Mouse (Mus musculus) forebrain, embryonic 10.5 days (tissue): ENCODE measurements at regions not wholly inside any gene's neighbourhood (a gene's known extent, or its start where the extent isn't known, plus 50 kb on each side); places are given as distances from the start of the nearest gene placed in this dataset.

Experiments
- DNase-seq: peaks from one replicate; pipeline ENCODE4 v3.0.0-alpha.2; 2017; ENCODE audit warnings: low spot score; ENCODE audit errors: extremely low spot score
- H3K27ac ChIP-seq: fragments of 300-500 bp; sonication (generic); 2 replicates; pipeline ENCODE4 v1.5.1; 2016; ENCODE audit warnings: mild to moderate bottlenecking
- H3K27me3 ChIP-seq: fragments of 300-500 bp; sonication (generic); 2 replicates; pipeline ENCODE4 v1.6.1; 2016; ENCODE audit warnings: mild to moderate bottlenecking; ENCODE audit not compliant: poor library complexity, severe bottlenecking
- H3K36me3 ChIP-seq: fragments of 300-500 bp; sonication (generic); replicated peaks from 2 replicates; pipeline ENCODE4 v1.6.1; 2016; ENCODE audit warnings: mild to moderate bottlenecking, moderate library complexity
- H3K4me1 ChIP-seq: fragments of 300-500 bp; sonication (generic); 2 replicates; pipeline ENCODE4 v1.6.1; 2016
- H3K4me3 ChIP-seq: fragments of 300-500 bp; sonication (generic); 2 replicates; pipeline ENCODE4 v1.5.1; 2016; ENCODE audit warnings: mild to moderate bottlenecking, moderate library complexity
- H3K9me3 ChIP-seq: fragments of 300-500 bp; sonication (generic); 2 replicates; pipeline ENCODE4 v1.6.1; 2016; ENCODE audit warnings: mild to moderate bottlenecking, moderate library complexity
- WGBS: fragments of 180-500 bp; shearing (Covaris S2); methylation state at CpG from one replicate; pipeline ENCODE4 v1.1.7; 2016; 5-methylcytosine and 5-hydroxymethylcytosine counted together

GRCm38 (mm10) chr10:96685991-96686601 lies 69.3 kb downstream of the Btg1 start:
- no peak overlapping the region for H3K4me3 ChIP-seq
- WGBS, result 87% methylated on average over 5 of the region's 5 CpGs
- H3K4me1 ChIP-seq, result no peaks in the 10 kb centered on the region
- no peaks in the 10 kb centered on the region for H3K36me3 ChIP-seq
- H3K9me3 ChIP-seq, result no peaks in the 10 kb centered on the region
- DNase-seq, result no peak
- H3K27me3 ChIP-seq, result no peaks in the 10 kb centered on the region
- H3K27ac ChIP-seq, result no peak overlapping the region

DNA sequence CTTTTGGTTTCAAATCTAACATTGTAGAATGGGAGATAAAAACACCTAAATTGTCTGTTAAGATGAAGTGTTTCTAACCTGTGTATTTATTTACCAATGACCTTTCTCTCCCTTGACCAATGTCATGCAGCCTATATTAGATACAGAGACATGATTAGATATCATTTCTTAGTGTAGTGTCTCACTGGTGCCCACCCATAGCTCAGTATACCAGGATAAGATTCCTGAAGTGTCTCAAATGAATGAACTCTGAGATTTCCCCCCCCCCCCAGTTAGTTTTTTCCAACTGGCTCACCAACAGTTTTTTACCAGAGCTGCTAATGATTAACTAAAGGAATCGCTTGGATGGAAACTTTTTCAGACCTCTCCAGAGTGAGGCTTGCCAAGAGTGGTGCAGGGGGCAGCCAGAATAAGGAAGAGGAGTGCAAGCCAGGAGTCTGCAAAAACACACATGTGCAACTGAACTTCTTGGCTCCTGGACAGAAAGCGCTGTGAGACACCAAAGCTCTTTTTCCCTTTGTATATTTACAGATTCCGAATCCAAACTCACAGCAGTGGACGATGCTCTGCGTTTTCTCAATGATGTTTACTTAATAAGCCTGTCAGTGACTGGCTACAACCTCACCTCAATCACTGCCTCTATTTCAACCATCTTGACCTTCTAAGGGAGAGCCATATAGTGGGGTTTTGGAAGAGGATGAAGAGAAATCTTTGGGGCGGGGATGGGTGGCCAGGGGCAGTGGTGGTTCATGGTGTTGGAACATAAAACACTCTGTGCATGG lies 70.0 kb downstream of the Btg1 start:
- WGBS, result 94% methylated on average over 6 of the region's 6 CpGs
- no peaks in the 10 kb centered on the region for H3K4me1 ChIP-seq
- DNase-seq, result no peak

DNA sequence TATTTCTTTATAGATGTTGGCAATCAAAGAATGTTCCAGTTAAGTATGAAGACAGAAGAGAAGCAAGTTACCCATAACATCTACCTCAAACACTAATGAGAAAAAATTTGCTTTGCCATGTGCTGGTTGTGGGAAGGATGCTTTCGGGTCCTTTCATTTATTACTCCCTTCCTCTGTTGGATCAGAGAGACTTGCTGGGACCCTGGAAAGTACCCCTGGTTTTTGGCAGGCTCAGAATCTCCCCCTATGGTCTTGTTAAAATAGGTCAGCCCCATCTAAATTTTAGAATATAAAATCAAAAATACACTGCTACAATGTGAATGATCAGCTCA lies 70.6 kb downstream of the Btg1 start:
- Histone ChIP-seq H3K27ac (no peak overlapping the region), H3K27me3 (no peaks in the 10 kb centered on the region)
- WGBS, result 87% methylated on average over 1 of the region's 1 CpGs

More for the DNA sequence above, 70.0 kb downstream of the Btg1 start:
- Histone ChIP-seq H3K36me3 (no peaks in the 10 kb centered on the region), H3K27ac (no peak overlapping the region), H3K27me3 (no peaks in the 10 kb centered on the region), H3K4me3 (no peak overlapping the region), H3K9me3 (no peaks in the 10 kb centered on the region)

DNA sequence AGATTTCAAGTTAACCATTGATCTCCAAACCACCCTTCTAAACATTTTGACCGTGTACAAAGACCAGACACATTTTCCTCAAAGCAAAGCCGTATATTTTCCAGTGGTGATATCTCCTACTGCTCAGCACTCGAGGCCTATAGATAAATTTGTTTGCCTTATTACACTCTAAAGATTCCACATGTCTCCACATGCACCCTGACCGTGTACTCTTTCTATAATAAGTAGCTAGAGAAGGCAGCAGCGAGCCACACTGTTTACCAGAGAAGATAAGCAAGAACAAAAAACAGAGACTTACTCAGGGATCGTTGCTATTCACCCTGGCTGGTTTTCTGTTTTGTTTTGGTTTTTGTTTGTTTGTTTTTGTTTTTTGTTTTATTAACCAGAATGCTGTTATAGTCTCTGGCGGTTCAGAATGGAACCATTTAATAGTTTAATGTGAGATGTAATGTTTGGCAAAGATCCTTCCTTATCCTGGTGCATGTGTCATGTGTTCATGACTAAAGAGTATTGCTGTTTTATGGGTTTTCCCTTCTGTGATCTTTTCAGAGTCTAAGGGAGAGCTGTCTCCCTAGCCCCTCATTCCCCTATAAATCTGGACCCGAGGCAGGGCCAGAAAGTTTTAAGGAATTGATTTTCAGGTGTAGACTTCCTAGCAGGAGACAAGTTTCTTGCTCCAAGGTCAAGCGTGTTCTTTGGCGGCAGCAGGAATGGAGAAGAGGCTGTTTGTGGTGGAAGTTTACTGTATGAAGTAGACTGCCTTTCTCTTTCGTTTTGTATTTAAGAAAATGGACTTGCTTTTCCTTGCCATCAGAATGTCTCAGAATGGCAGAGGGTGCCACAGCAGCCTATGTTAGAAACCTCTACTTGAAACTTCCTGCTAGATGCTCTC lies 73.4 kb downstream of the Btg1 start:
- H3K4me3 ChIP-seq, result no peak overlapping the region
- H3K27me3 ChIP-seq, result no peaks in the 10 kb centered on the region
- no peak overlapping the region for H3K27ac ChIP-seq
- no peak for DNase-seq
- no peaks in the 10 kb centered on the region for H3K4me1 ChIP-seq
- no peaks in the 10 kb centered on the region for H3K9me3 ChIP-seq
- 89% methylated on average over 11 of the region's 11 CpGs for WGBS
- H3K36me3 ChIP-seq, result no peaks in the 10 kb centered on the region

More for the DNA sequence above, 70.6 kb downstream of the Btg1 start:
- Histone ChIP-seq H3K9me3 (no peaks in the 10 kb centered on the region), H3K4me3 (no peak overlapping the region), H3K4me1 (no peaks in the 10 kb centered on the region), H3K36me3 (no peaks in the 10 kb centered on the region)
- no peak for DNase-seq

DNA sequence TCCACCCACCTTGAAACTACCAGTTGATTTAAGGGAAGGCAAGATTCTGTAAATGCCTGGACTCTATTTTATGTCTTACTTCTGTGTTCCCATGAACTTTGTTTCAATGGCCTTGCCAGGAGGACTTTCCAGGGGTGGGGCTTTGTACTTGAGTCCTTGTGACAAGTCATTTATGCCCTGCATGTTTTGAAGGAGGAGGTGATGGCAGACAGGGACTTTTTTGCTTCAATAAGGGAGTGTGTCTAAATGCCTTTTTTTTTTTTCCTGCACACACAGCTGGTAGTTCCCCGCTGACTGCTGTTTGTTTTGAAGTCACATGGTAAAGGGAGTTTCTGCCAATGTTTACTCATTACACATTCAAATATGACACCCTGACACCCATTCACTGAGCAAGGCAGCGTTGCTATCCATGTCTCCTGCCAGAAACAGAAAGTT lies 74.1 kb downstream of the Btg1 start:
- Histone ChIP-seq H3K27me3 (no peaks in the 10 kb centered on the region), H3K9me3 (no peaks in the 10 kb centered on the region), H3K4me3 (no peak overlapping the region), H3K36me3 (no peaks in the 10 kb centered on the region), H3K4me1 (no peaks in the 10 kb centered on the region), H3K27ac (no peak overlapping the region)
- DNase-seq, result no peak
- WGBS, result 83% methylated on average over 2 of the region's 2 CpGs

- H3K27me3 ChIP-seq, result no peaks in the 10 kb centered on the region
- 90% methylated on average over 6 of the region's 6 CpGs for WGBS
- H3K36me3 ChIP-seq, result no peaks in the 10 kb centered on the region
- no peaks in the 10 kb centered on the region for H3K9me3 ChIP-seq
- DNase-seq, result no peak
- no peak overlapping the region for H3K4me3 ChIP-seq
- H3K4me1 ChIP-seq, result no peaks in the 10 kb centered on the region
- H3K27ac ChIP-seq, result no peak overlapping the region
Observed at GRCm38 (mm10) chr10:96691319-96691870, 74.6 kb downstream of the Btg1 start.

DNA sequence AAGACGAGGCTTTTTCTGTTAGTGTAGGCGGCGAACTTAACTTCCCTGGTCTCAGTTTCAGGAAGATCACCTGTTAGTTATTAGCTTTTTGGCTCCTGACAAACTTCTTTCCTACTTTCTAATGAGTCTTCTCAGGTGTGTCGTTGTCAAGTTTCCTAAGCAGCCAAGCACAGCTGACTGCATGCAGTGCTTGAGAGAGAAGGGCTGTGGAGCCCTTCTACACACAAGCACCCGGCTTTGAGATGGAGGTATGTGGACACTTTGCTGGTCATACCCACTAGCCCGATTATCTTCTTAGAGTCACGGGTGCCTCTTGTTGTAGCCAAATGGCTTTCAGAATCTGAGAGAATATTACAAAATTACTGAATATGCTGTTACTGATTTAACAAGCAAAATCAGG lies 76.0 kb downstream of the Btg1 start:
- Histone ChIP-seq H3K36me3 (no peaks in the 10 kb centered on the region), H3K27me3 (no peaks in the 10 kb centered on the region), H3K9me3 (no peaks in the 10 kb centered on the region), H3K27ac (no peak overlapping the region), H3K4me1 (no peaks in the 10 kb centered on the region), H3K4me3 (no peak overlapping the region)
- DNase-seq, result no peak
- WGBS, result 89% methylated on average over 7 of the region's 7 CpGs

- Histone ChIP-seq H3K9me3 (no peaks in the 10 kb centered on the region), H3K27ac (no peak overlapping the region), H3K27me3 (no peaks in the 10 kb centered on the region), H3K36me3 (no peaks in the 10 kb centered on the region), H3K4me1 (no peaks in the 10 kb centered on the region), H3K4me3 (no peak overlapping the region)
- 93% methylated on average over 6 of the region's 6 CpGs for WGBS
- DNase-seq, result no peak
Observed at GRCm38 (mm10) chr10:96693766-96694165, 77.0 kb downstream of the Btg1 start.

GRCm38 (mm10) chr10:96696571-96696970 lies 79.8 kb downstream of the Btg1 start:
- no peak overlapping the region for H3K4me3 ChIP-seq
- H3K36me3 ChIP-seq, result no peaks in the 10 kb centered on the region
- no peaks in the 10 kb centered on the region for H3K27me3 ChIP-seq
- no peak overlapping the region for H3K27ac ChIP-seq
- WGBS, result 95% methylated on average over 7 of the region's 7 CpGs
- no peaks in the 10 kb centered on the region for H3K9me3 ChIP-seq
- no peak for DNase-seq
- no peaks in the 10 kb centered on the region for H3K4me1 ChIP-seq

GRCm38 (mm10) chr10:96697781-96698180 lies 81.0 kb downstream of the Btg1 start:
- Histone ChIP-seq H3K36me3 (no peaks in the 10 kb centered on the region), H3K27me3 (no peaks in the 10 kb centered on the region), H3K9me3 (no peaks in the 10 kb centered on the region), H3K27ac (no peak overlapping the region), H3K4me1 (no peaks in the 10 kb centered on the region), H3K4me3 (no peak overlapping the region)
- no peak for DNase-seq
- WGBS, result 90% methylated on average over 3 of the region's 3 CpGs

- no peak overlapping the region for H3K27ac ChIP-seq
- no peaks in the 10 kb centered on the region for H3K36me3 ChIP-seq
- WGBS, result 95% methylated on average over 4 of the region's 4 CpGs
- no peak for DNase-seq
- no peaks in the 10 kb centered on the region for H3K4me1 ChIP-seq
- H3K27me3 ChIP-seq, result no peaks in the 10 kb centered on the region
- H3K4me3 ChIP-seq, result no peak overlapping the region
- H3K9me3 ChIP-seq, result no peaks in the 10 kb centered on the region
Observed at GRCm38 (mm10) chr10:96706656-96707055, 89.8 kb downstream of the Btg1 start.

DNA sequence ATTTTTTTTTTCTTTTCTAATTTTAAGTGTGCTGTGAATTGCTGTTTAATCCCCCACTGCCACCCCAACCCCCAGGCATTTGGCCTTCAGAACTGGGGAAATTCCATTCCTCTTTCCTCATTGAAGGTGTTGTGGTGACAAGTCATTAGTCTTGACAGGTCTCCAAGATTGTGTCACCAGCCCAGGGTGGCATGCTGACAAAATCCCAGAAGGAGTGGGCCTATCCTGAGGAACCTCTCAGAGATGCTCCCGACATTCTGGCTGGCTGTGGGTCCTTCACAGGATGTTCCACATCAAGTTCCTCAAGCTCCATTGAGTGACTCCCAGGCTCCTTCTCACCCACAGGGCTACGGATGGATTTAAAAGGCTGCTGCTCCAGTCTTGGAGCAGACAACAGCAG lies 91.7 kb downstream of the Btg1 start:
- Histone ChIP-seq H3K36me3 (no peaks in the 10 kb centered on the region), H3K4me1 (no peaks in the 10 kb centered on the region), H3K27me3 (no peaks in the 10 kb centered on the region), H3K9me3 (no peaks in the 10 kb centered on the region), H3K4me3 (no peak overlapping the region), H3K27ac (no peak overlapping the region)
- DNase-seq, result no peak
- 87% methylated on average over 2 of the region's 2 CpGs for WGBS
